Mouse (Mus musculus) heart, adult 2 months (tissue): ENCODE results near the gene Cd300lf. TPM values are rescaled to one million over a fixed set of nuclear protein-coding genes. Genes with fewer than 3 reads are reported as not detected.

Source experiments
- DNase-seq, 2 experiments: peaks; one replicate each; pipeline ENCODE4 v3.0.0; 2021
- H3K27ac ChIP-seq: fragments of 200-600 bp; 2 replicates; pipeline ENCODE4 v1.8.1; 2022
- H3K27me3 ChIP-seq: fragments of 200-500 bp; 2 replicates; pipeline ENCODE4 v1.6.1; 2012; ENCODE audit warnings: mild to moderate bottlenecking, low read length, inconsistent platforms, mixed read lengths; ENCODE audit not compliant: control insufficient read depth, insufficient read depth
- H3K36me3 ChIP-seq: fragments of 200-500 bp; 2 replicates; pipeline ENCODE4 v1.6.1; 2012; ENCODE audit warnings: low read length, inconsistent platforms; ENCODE audit not compliant: control insufficient read depth, insufficient read depth
- H3K4me1 ChIP-seq: fragments of 200-500 bp; 2 replicates; pipeline ENCODE4 v1.6.1; 2011; ENCODE audit warnings: low read length; ENCODE audit not compliant: control insufficient read depth, insufficient read depth
- H3K4me3 ChIP-seq: fragments of 200-600 bp; 2 replicates; pipeline ENCODE4 v1.8.1; 2022
- H3K79me2 ChIP-seq: fragments of 200-500 bp; replicated peaks from 2 replicates; pipeline ENCODE4 v1.6.1; 2012; ENCODE audit warnings: mild to moderate bottlenecking, inconsistent platforms, low read length, moderate library complexity, mixed read lengths; ENCODE audit not compliant: control insufficient read depth, insufficient read depth
- H3K9ac ChIP-seq: fragments of 200-500 bp; 2 replicates; pipeline ENCODE4 v1.6.1; 2012; ENCODE audit warnings: low read depth, mild to moderate bottlenecking, control low read depth, inconsistent platforms, low read length, mixed read lengths
- CTCF ChIP-seq: fragments of 200-600 bp; IDR thresholded peaks from 2 replicates; pipeline ENCODE4 v1.8.1; 2022; ENCODE audit warnings: antibody characterized with exemption, mild to moderate bottlenecking, moderate library complexity
- EP300 ChIP-seq: fragments of 200-500 bp; IDR thresholded peaks from 2 replicates; pipeline ENCODE4 v1.6.1; 2011; ENCODE audit warnings: low read depth, low read length, control low read depth; ENCODE audit not compliant: insufficient read depth
- POLR2A ChIP-seq: fragments of 200-500 bp; IDR thresholded peaks from 2 replicates; pipeline ENCODE4 v1.6.1; 2011; ENCODE audit warnings: mild to moderate bottlenecking, low read depth, low read length, control low read depth; ENCODE audit not compliant: insufficient read depth
- WGBS: fragments of 180-500 bp; shearing (Covaris S2); methylation state at CpG from one replicate; pipeline ENCODE4 v1.1.7; 2018; 5-methylcytosine and 5-hydroxymethylcytosine counted together
- intact Hi-C: fragments of 180-260 bp; cut with DNase I; formaldehyde crosslinking; loops from one replicate; pipeline ENCODE4 v1.15.1; 2025
- polyA plus RNA-seq: library from polyadenylated mRNA; depleted of rRNA; stranded (reverse); fragments of >200 nt; gene quantifications from 2 replicates; pipeline ENCODE4 v1.2.3, GENCODE M21; 2012; rRNA removed
- total RNA-seq, 2 experiments: library from RNA; stranded (reverse); gene quantifications; 2 replicates each; pipeline ENCODE4 v1.2.3; 2021

Gene Cd300lf
- total and polyA plus RNA-seq, 3 experiments = 0.11 to 1.00 (median 0.60) TPM

DNA sequence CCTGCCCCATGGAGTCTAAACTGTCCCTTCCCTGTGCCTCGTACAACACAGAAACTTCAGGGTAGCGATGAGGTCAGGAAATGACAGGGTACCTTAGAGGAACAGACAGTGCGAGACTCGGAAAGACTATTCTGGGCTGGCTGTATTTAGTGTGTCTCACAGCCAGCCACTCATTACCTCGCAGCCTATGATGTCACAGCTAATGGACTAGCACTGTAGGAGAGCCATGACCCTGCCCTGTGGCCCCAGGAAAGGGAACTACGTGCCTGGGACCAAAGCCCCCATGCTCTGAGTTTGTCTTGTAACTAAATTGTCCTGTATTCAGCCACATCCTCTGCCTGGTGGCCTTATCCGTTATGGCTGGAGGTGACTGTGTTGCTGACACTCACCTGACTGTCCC, 58.4 kb downstream of the Cd300lf start:
- no peak for DNase-seq
- no peak overlapping the region for H3K27ac ChIP-seq
- no peaks in the 10 kb centered on the region for H3K79me2 ChIP-seq
- no peaks in the 10 kb centered on the region for H3K36me3 ChIP-seq
- H3K4me3 ChIP-seq = no peak overlapping the region
- TF ChIP-seq EP300 = no peak
- intact Hi-C loops = no loop called here
- 50% methylated on average over 7 of the region's 7 CpGs for WGBS
- H3K4me1 ChIP-seq = peaks cover 1% of the 10 kb centered on the region
- H3K27me3 ChIP-seq = no peaks in the 10 kb centered on the region
- no peak overlapping the region for H3K9ac ChIP-seq

DNA sequence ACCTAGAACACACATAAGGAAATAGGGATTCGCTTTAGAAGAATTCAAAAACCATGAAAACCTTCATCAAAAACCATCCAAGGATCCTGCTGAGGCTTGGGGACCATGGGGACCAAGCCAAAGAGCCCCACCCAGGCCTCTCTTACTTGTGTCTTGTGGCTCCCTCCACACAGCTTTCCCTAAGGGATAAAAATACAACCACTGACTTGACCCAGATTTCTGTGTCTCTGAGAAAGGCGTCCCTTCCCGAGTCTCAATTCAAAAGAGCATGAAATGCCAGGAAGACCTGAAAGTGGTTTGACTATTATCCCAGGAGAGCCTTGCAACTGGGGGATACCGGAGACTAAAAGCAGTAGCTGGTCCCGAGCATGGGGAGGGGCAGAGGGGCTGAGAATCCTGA, 60.8 kb downstream of the Cd300lf start:
- H3K27ac ChIP-seq = no peak overlapping the region
- no peak overlapping the region for H3K4me3 ChIP-seq
- DNase-seq = no peak
- no peaks in the 10 kb centered on the region for H3K79me2 ChIP-seq
- peaks cover 1% of the 10 kb centered on the region for H3K4me1 ChIP-seq
- H3K27me3 ChIP-seq = no peaks in the 10 kb centered on the region
- H3K36me3 ChIP-seq = no peaks in the 10 kb centered on the region
- 65% methylated on average over 5 of the region's 5 CpGs for WGBS
- no peak overlapping the region for H3K9ac ChIP-seq
- intact Hi-C loops = no loop called here
- TF ChIP-seq EP300 (no peak), CTCF (no peak), POLR2A (no peak)

DNA sequence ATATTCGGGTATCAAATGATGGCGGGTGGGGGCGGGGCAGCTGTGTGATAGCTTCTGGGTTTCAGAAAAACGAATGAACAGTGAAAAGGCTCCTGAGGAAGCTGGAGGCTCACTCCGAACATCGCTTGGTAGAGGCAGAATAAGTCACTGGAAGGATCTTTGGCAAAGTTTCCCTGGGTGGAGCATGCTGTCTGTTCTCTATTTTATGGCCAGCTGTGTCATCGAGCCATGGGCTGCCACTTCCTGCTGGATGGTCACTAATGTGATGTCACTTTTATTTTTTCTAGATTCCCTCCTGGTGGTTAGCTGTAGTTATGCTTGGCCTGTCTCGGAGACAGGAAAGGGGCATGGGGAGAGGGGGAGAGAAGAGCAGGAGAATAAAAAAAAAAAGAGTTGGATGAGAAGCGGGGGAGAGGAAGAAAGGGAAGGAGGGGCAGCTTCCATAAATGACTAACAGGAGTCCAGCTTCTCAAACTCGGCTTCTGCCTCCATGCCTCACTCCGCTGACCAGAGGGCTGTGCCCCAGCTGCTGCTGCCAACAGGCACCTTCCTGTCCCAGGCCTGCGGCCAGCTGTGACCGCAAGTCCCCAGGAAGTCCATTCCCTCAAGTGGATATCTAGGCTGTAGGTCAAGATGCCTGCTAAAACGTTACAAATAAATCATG, 62.0 kb downstream of the Cd300lf start:
- Histone ChIP-seq H3K9ac (no peak overlapping the region), H3K4me3 (no peak overlapping the region), H3K27ac (peak overlapping the region; percentile 12; the same call in 1 of the 2 replicates), H3K79me2 (no peaks in the 10 kb centered on the region), H3K27me3 (no peaks in the 10 kb centered on the region), H3K4me1 (peaks cover 1% of the 10 kb centered on the region), H3K36me3 (no peaks in the 10 kb centered on the region)
- DNase-seq = peak; percentile 59 to 76
- 15% methylated on average over 14 of the region's 14 CpGs for WGBS
- intact Hi-C loops = no loop called here
- TF ChIP-seq CTCF (0 out of 2 replicates have a peak, but pooled peaks have one; percentile 8), POLR2A (no peak), EP300 (0 out of 2 replicates have a peak, but pooled peaks have one; percentile 9)

DNA sequence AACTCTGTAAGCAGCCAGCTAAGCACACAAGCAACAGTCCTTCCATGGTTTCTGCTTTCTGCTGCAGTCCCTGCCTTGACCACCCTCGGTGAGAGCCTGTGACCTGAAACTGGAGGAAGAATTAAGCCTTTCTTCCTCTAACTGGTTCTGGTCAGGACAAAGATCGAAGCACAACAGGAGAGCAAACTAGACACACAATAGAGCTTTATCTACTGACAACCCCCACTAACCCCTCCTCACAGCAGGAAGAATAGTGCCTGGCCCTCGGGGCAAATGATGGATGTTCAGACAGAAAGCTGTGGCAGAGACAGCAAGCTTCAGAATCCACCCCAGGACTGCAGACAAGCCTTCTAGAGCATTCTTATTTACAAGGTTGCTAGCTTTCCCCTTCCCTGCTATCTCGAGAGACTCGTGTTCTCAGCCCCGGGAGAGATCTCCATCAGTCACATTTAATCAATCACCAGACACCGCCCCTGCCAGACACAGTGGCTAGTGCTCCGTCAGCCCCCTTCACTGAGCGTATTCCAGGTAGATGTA, 62.7 kb downstream of the Cd300lf start:
- Histone ChIP-seq H3K36me3 (no peaks in the 10 kb centered on the region), H3K27me3 (no peaks in the 10 kb centered on the region), H3K4me3 (no peak overlapping the region), H3K79me2 (no peaks in the 10 kb centered on the region), H3K4me1 (peaks cover 1% of the 10 kb centered on the region), H3K27ac (no peak overlapping the region; the same call in 1 of the 2 replicates), H3K9ac (no peak overlapping the region)
- intact Hi-C loops = no loop called here
- no peak for DNase-seq
- TF ChIP-seq EP300 (no peak), CTCF (no peak), POLR2A (no peak)
- 13% methylated on average over 9 of the region's 9 CpGs for WGBS

DNA sequence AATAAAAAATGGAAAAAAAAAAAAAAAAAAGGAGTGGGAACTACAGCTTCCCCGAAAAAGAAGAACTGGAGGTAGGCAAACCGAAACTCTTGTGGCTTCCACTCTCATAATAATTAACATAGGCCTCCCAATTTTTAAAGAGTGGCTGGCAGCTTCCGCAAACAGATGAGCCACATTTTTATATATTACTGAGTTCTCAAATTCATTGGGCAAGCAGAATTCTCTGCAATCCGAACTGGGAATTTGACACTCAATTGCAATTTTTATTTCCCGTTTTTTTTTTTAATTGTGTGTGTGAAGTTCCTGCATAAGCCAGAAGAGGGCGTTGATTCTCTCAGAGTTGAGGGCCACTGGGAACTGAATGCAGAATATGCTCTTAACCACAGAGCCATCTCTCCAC, 67.0 kb downstream of the Cd300lf start:
- H3K27me3 ChIP-seq = peaks cover 3% of the 10 kb centered on the region; the same call in 1 of the 2 replicates
- H3K4me1 ChIP-seq = no peaks in the 10 kb centered on the region; the same call in 1 of the 2 replicates
- H3K36me3 ChIP-seq = no peaks in the 10 kb centered on the region
- H3K79me2 ChIP-seq = no peaks in the 10 kb centered on the region
- intact Hi-C loops = no loop called here
- no peak overlapping the region for H3K4me3 ChIP-seq
- H3K27ac ChIP-seq = no peak overlapping the region
- H3K9ac ChIP-seq = no peak overlapping the region
- 65% methylated on average over 6 of the region's 6 CpGs for whole genome bisulfite sequencing
- no peak for TF ChIP-seq EP300
- TF ChIP-seq CTCF = peak; percentile 21; the same call in 1 of the 2 replicates
- no peak for DNase-seq

Other genes starting within 250 kb of the Cd300lf start
- gene Cd300a, start 244.0 kb downstream of the Cd300lf start, total RNA-seq = under 1 TPM; 0.77 to 0.89 TPM
- 1.1 TPM in 2 replicates for gene Cd300a, start 244.0 kb downstream of the Cd300lf start, polyA plus RNA-seq
- gene Cd300lb, start 199.6 kb downstream of the Cd300lf start, total RNA-seq = under 1 TPM; 0.70 to 0.75 TPM
- 0.61 and 0.70 TPM in 2 replicates for gene Cd300lb, start 199.6 kb downstream of the Cd300lf start, polyA plus RNA-seq
- gene Cd300c, start 164.8 kb downstream of the Cd300lf start, total RNA-seq = not detected
- not detected in 2 replicates for gene Cd300c, start 164.8 kb downstream of the Cd300lf start, polyA plus RNA-seq
- 1 to 10 TPM; 1.7 to 1.8 TPM for gene Cd300ld, start 144.1 kb downstream of the Cd300lf start, total RNA-seq
- gene Cd300ld, start 144.1 kb downstream of the Cd300lf start, polyA plus RNA-seq = 3.0 and 5.1 TPM in 2 replicates
- 1 to 10 TPM; 1.5 to 2.1 TPM for gene Cd300c2, start 132.1 kb downstream of the Cd300lf start, total RNA-seq
- gene Cd300c2, start 132.1 kb downstream of the Cd300lf start, polyA plus RNA-seq = 2.0 and 2.2 TPM in 2 replicates
- not detected for gene Cd300ld2, start 117.8 kb downstream of the Cd300lf start, total RNA-seq
- 0.37 TPM in 1 of 2 replicates, not detected in the other for gene Cd300ld2, start 117.8 kb downstream of the Cd300lf start, polyA plus RNA-seq
- 1 to 10 TPM in 1 of 2 experiments, under 1 TPM in 1; 0.52 to 1.1 TPM for gene Cd300ld4, start 107.0 kb downstream of the Cd300lf start, total RNA-seq
- 0.47 and 3.9 TPM in 2 replicates for gene Cd300ld4, start 107.0 kb downstream of the Cd300lf start, polyA plus RNA-seq
- 1 to 10 TPM; 2.7 to 9.1 TPM for gene Cd300ld5, start 96.2 kb downstream of the Cd300lf start, total RNA-seq
- gene Cd300ld5, start 96.2 kb downstream of the Cd300lf start, polyA plus RNA-seq = 3.0 TPM in 1 of 2 replicates, not detected in the other
- 1 to 10 TPM; 5.8 to 8.6 TPM for gene Cd300ld3, start 85.6 kb downstream of the Cd300lf start, total RNA-seq
- gene Cd300ld3, start 85.6 kb downstream of the Cd300lf start, polyA plus RNA-seq = 11.4 and 22.1 TPM in 2 replicates
- under 1 TPM; 0.45 to 0.50 TPM for gene Cd300e, start 71.8 kb downstream of the Cd300lf start, total RNA-seq
- gene Cd300e, start 71.8 kb downstream of the Cd300lf start, polyA plus RNA-seq = 0.18 and 0.47 TPM in 2 replicates
- under 1 TPM; 0.31 to 0.32 TPM for gene Rab37, start 42.6 kb downstream of the Cd300lf start, total RNA-seq
- gene Rab37, start 42.6 kb downstream of the Cd300lf start, polyA plus RNA-seq = 1.1 and 1.3 TPM in 2 replicates
- 10 to 100 TPM in 1 of 2 experiments, 1 to 10 TPM in 1; 8.1 to 10.1 TPM for gene Slc9a3r1, start 29.3 kb upstream of the Cd300lf start, total RNA-seq
- gene Slc9a3r1, start 29.3 kb upstream of the Cd300lf start, polyA plus RNA-seq = 8.9 and 9.7 TPM in 2 replicates
- gene Tmem104, start 53.5 kb upstream of the Cd300lf start, total RNA-seq = 10 to 100 TPM in 1 of 2 experiments, 1 to 10 TPM in 1; 8.8 to 11.6 TPM
- 8.6 and 9.9 TPM in 2 replicates for gene Tmem104, start 53.5 kb upstream of the Cd300lf start, polyA plus RNA-seq
- gene Nat9, start 53.9 kb upstream of the Cd300lf start, total RNA-seq = 10 to 100 TPM; 18.5 to 23.6 TPM
- 20.2 and 31.5 TPM in 2 replicates for gene Nat9, start 53.9 kb upstream of the Cd300lf start, polyA plus RNA-seq
- under 1 TPM; 0.25 to 0.26 TPM for gene Grin2c, start 133.3 kb upstream of the Cd300lf start, total RNA-seq
- gene Grin2c, start 133.3 kb upstream of the Cd300lf start, polyA plus RNA-seq = 1.6 and 2.0 TPM in 2 replicates
- 1 to 10 TPM; 7.1 to 8.8 TPM for gene Fdxr, start 143.1 kb upstream of the Cd300lf start, total RNA-seq
- gene Fdxr, start 143.1 kb upstream of the Cd300lf start, polyA plus RNA-seq = 8.4 and 8.7 TPM in 2 replicates
- 1 to 10 TPM; 1.6 to 1.8 TPM for gene Fads6, start 163.7 kb upstream of the Cd300lf start, total RNA-seq
- 1.9 and 2.0 TPM in 2 replicates for gene Fads6, start 163.7 kb upstream of the Cd300lf start, polyA plus RNA-seq
- gene Otop2, start 173.2 kb upstream of the Cd300lf start, total RNA-seq = not detected
- gene Otop2, start 173.2 kb upstream of the Cd300lf start, polyA plus RNA-seq = not detected in 2 replicates
- under 1 TPM in 1 of 2 experiments, not detected in 1; 0.07 TPM for gene Ush1g, start 188.0 kb upstream of the Cd300lf start, total RNA-seq
- gene Ush1g, start 188.0 kb upstream of the Cd300lf start, polyA plus RNA-seq = 0.10 and 0.18 TPM in 2 replicates
- gene Otop3, start 200.7 kb upstream of the Cd300lf start, total RNA-seq = not detected
- gene Otop3, start 200.7 kb upstream of the Cd300lf start, polyA plus RNA-seq = not detected in 2 replicates
- gene Hid1, start 233.8 kb upstream of the Cd300lf start, total RNA-seq = 1 to 10 TPM; 3.0 to 5.1 TPM
- gene Hid1, start 233.8 kb upstream of the Cd300lf start, polyA plus RNA-seq = 6.1 and 7.3 TPM in 2 replicates
- gene Cdr2l, start 247.9 kb upstream of the Cd300lf start, total RNA-seq = 1 to 10 TPM; 4.5 TPM
- gene Cdr2l, start 247.9 kb upstream of the Cd300lf start, polyA plus RNA-seq = 6.2 and 6.7 TPM in 2 replicates